Mouse (Mus musculus) kidney, postnatal 0 days (tissue): ENCODE data around the gene Nell2. TPM values are rescaled to one million over a fixed set of nuclear protein-coding genes. Genes with fewer than 3 reads are reported as not detected.

ENCODE experiments used
- ATAC-seq: fragments of 200-750 bp; cut with Nextera tagmentation; replicated peaks from 2 replicates; pipeline ENCODE4 v1.8.0; 2017; ENCODE audit warnings: low read depth, moderate number of reproducible peaks, moderate TSS enrichment, moderate library complexity; ENCODE audit not compliant: low FRiP score
- DNase-seq: peaks from one replicate; pipeline ENCODE4 v3.0.0-alpha.2; 2016; ENCODE audit warnings: low spot score
- H3K27ac ChIP-seq: fragments of 300-500 bp; sonication (generic); 2 replicates; pipeline ENCODE4 v1.5.1; 2014; ENCODE audit warnings: mild to moderate bottlenecking
- H3K27me3 ChIP-seq: fragments of 300-500 bp; sonication (generic); 2 replicates; pipeline ENCODE4 v1.6.1; 2014; ENCODE audit warnings: low read length, mixed read lengths; ENCODE audit not compliant: insufficient read depth
- H3K36me3 ChIP-seq: fragments of 300-500 bp; sonication (generic); 2 replicates; pipeline ENCODE4 v1.6.1; 2014; ENCODE audit warnings: low read length, mixed read lengths; ENCODE audit not compliant: insufficient read depth
- H3K4me1 ChIP-seq: fragments of 300-500 bp; sonication (generic); replicated peaks from 2 replicates; pipeline ENCODE4 v1.6.1; 2014; ENCODE audit warnings: antibody characterized with exemption, low read length, mixed read lengths; ENCODE audit not compliant: insufficient read depth
- H3K4me2 ChIP-seq: fragments of 300-500 bp; sonication (generic); 2 replicates; pipeline ENCODE4 v1.6.1; 2014; ENCODE audit warnings: mild to moderate bottlenecking, low read length, moderate library complexity, mixed read lengths
- H3K4me3 ChIP-seq: fragments of 300-500 bp; sonication (generic); replicated peaks from 2 replicates; pipeline ENCODE4 v1.5.1; 2014; ENCODE audit warnings: low read depth, low read length
- H3K9ac ChIP-seq: fragments of 300-500 bp; sonication (generic); 2 replicates; pipeline ENCODE4 v1.6.1; 2014; ENCODE audit warnings: low read depth, low read length
- H3K9me3 ChIP-seq: fragments of 300-500 bp; sonication (generic); replicated peaks from 2 replicates; pipeline ENCODE4 v1.6.1; 2016; ENCODE audit warnings: low read length, inconsistent platforms, mixed read lengths
- CTCF ChIP-seq: IDR thresholded peaks from 2 replicates; pipeline ENCODE4 v1.5.1; 2016; ENCODE audit warnings: antibody characterized with exemption, low read depth, mild to moderate bottlenecking, moderate library complexity
- WGBS: fragments of 180-500 bp; shearing (Covaris S2); extraction: QIAGEN DNeasy Blood & Tissue Kit; methylation state at CpG from one replicate; pipeline ENCODE4 v1.1.7; 2014; 5-methylcytosine and 5-hydroxymethylcytosine counted together
- polyA plus RNA-seq: library from polyadenylated mRNA; unstranded; fragments of >200 nt; fragmentation: Nextera tagmentation; extraction: Ambion mirVana; gene quantifications from 2 replicates; pipeline ENCODE4 v1.2.1, GENCODE M21; 2015

The Nell2 gene
- polyA plus RNA-seq, 1 experiment from 2014 or later, result 8.2 TPM

DNA sequence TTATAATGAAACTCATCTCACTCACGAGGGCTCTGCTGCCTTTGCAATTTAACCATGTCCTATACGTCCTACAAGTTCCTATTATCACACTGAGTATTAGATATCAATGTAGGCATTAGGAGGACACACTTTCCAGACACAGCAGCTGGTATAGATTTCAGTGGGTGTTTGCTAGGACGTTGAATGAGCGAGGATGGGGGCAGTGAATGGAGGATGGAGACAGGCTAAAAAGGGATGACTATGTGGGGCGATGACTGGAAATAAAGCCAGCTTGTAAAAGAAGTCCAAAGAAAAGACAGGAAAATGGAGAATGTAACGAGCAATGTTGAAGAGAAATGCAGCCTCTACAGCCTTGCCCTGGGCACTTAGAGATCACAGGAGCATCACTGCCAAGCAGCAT lies 14.3 kb upstream of the Nell2 start:
- Histone ChIP-seq H3K9ac (no peak overlapping the region), H3K4me1 (no peaks in the 10 kb centered on the region), H3K9me3 (no peaks in the 10 kb centered on the region), H3K27me3 (no peaks in the 10 kb centered on the region), H3K4me2 (no peak overlapping the region), H3K27ac (no peak overlapping the region), H3K4me3 (no peak overlapping the region), H3K36me3 (no peaks in the 10 kb centered on the region)
- TF ChIP-seq CTCF, result no peak
- ATAC-seq (no peak), DNase-seq (no peak)
- WGBS, result 66% methylated on average over 6 of the region's 6 CpGs

DNA sequence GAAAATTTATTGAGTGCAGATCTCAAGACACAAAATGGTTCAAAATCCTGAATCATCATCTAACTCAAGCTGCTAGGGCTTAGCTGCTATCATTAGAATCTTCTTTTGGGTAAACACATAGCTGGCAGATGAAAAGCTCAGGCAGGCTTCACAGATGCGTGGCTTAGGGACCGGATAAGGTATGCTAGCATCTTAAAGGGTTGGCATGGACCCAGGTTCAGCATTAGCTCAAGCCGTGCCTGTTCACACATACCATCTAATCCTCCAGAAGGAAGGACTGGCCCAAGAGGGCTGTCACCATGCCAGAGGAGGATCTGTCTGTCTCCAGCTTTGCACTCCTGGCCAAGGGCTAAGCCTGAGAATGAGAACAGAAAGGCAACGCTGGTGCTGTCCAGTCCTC lies 8.4 kb upstream of the Nell2 start:
- no peaks in the 10 kb centered on the region for H3K9me3 ChIP-seq
- H3K4me3 ChIP-seq, result no peak overlapping the region
- no peak for DNase-seq
- ATAC-seq, result no peak
- H3K36me3 ChIP-seq, result no peaks in the 10 kb centered on the region
- no peak overlapping the region for H3K4me2 ChIP-seq
- TF ChIP-seq CTCF, result no peak
- no peaks in the 10 kb centered on the region for H3K4me1 ChIP-seq
- no peaks in the 10 kb centered on the region for H3K27me3 ChIP-seq
- H3K9ac ChIP-seq, result no peak overlapping the region
- 77% methylated on average over 4 of the region's 4 CpGs for WGBS
- no peak overlapping the region for H3K27ac ChIP-seq

DNA sequence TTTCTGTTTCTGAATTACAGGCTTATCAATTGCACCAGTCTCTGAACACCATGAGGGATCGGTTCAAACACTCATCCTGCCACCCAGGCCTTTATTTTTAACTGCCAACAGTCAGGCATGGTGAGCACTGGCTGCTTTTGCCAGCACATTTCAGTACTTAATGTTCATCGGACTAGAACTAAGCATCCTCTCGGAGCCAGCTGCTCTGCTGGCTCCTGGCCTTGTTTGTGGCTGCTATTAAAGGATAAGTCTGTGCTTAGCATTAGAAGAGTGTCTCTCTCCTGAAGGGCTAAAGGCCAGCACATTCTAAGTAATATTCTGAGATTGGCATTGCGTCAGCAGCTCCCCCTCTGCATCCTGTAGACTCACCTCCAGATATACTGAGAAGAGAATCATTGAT lies 7.9 kb upstream of the Nell2 start:
- Histone ChIP-seq H3K36me3 (no peaks in the 10 kb centered on the region), H3K4me3 (no peak overlapping the region), H3K4me2 (no peak overlapping the region), H3K27ac (no peak overlapping the region), H3K4me1 (no peaks in the 10 kb centered on the region), H3K9ac (no peak overlapping the region), H3K27me3 (no peaks in the 10 kb centered on the region), H3K9me3 (no peaks in the 10 kb centered on the region)
- no peak for TF ChIP-seq CTCF
- no peak for ATAC-seq
- DNase-seq, result no peak
- 60% methylated on average over 4 of the region's 4 CpGs for WGBS

DNA sequence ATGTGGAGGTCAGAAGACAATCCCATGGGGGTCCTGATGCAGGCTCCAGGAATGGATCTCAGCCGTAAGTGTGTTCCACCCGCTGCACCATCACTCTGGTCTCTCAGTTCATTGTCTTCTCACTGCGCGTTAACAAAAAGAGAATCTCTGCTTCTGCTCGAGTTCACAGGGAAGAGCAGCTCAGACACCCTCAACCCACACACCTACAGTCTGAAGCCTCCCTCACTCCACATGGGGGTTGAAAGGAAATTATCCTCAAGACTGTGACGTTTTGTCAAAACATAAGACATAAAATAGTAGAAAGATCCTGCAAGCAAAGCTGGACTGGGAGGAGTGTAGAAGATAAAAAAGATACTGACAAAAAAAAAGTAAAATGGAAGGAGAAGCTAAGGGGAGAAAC lies 6.3 kb upstream of the Nell2 start:
- WGBS, result 75% methylated on average over 6 of the region's 6 CpGs

DNA sequence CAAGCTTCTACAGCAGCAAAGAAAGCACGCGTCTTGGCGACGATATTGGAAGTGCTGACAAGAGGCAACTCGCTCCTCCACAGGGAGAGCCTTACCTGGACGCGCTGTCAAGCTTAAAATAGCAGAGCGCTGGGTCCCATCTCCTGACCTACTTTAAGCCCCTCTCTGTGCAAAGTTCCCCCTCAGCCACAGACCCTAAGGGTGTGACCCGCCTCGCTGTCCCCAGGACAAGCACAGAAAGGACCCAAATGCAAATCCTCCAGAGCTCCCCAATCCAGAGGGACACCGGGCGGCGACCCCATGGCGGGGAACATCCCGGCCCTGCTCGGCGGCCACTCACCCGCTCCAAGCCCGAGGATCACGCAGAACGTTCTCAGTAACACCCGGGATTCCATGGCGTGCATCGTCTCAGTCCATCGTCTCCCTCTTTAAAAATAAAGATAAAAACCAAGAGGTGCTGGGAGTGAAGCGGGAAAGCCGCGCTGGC lies 855 bp downstream of the Nell2 start:
- Histone ChIP-seq H3K9me3 (no peaks in the 10 kb centered on the region; the same call in 1 of the 2 replicates), H3K4me3 (peak overlapping the region; percentile 50), H3K27me3 (peaks cover 21% of the 10 kb centered on the region), H3K4me2 (peak overlapping the region; percentile 92), H3K27ac (no peak overlapping the region), H3K9ac (no peak overlapping the region), H3K4me1 (no peaks in the 10 kb centered on the region), H3K36me3 (no peaks in the 10 kb centered on the region)
- ATAC-seq (no peak), DNase-seq (peak; percentile 3)
- WGBS, result under 1% methylated on average over 28 of the region's 28 CpGs
- TF ChIP-seq CTCF, result no peak

More for the DNA sequence above, 6.3 kb upstream of the Nell2 start:
- Histone ChIP-seq H3K27me3 (no peaks in the 10 kb centered on the region), H3K4me2 (no peak overlapping the region), H3K4me1 (no peaks in the 10 kb centered on the region), H3K9ac (no peak overlapping the region), H3K4me3 (no peak overlapping the region), H3K36me3 (no peaks in the 10 kb centered on the region), H3K27ac (no peak overlapping the region), H3K9me3 (no peaks in the 10 kb centered on the region)
- no peak for DNase-seq
- TF ChIP-seq CTCF, result no peak
- ATAC-seq, result no peak

DNA sequence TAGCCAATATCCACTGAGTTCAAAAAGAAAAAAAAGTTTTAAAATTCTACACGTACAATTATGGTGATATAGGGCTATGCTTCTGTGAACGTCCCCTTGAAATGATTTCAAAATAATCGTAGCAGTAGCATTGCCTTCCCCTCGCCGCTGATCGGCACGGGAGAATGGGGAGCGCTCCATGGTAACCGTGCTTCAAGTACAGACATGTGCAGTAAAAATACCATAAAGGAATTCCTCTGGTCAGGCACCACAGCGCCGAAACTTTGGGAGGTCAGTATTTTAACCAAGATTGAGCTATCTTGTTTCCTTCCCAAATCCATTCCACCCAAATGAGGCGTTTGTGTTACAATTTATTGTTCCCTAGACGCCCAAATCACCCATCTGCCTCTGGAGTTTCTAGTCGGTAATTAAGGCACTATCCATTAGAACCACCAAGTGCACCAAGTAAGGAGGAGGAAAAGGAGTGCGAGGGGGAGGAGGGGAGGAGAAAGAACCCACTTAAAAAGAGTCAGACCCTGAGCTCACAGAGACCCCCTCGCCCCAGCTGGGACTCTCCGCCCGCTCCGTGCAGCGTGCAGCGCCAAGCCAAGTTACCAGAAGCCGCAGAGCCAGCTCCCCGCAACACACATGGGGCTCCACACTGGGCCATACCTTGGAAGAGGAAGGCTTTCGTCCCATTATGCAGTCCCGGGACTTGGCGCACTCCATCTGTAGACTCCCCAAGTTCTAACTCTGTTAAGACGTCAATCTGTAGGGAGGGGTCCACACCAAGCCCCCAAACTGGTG lies 1.5 kb downstream of the Nell2 start:
- H3K4me3 ChIP-seq, result peak overlapping the region; percentile 50
- H3K9me3 ChIP-seq, result no peaks in the 10 kb centered on the region; the same call in 1 of the 2 replicates
- H3K27ac ChIP-seq, result no peak overlapping the region
- no peaks in the 10 kb centered on the region for H3K4me1 ChIP-seq
- DNase-seq, result peak; percentile 24
- ATAC-seq, result no peak
- no peak overlapping the region for H3K9ac ChIP-seq
- no peak for TF ChIP-seq CTCF
- H3K4me2 ChIP-seq, result peak overlapping the region; percentile 92
- H3K27me3 ChIP-seq, result peaks cover 21% of the 10 kb centered on the region
- 1% methylated on average over 27 of the region's 27 CpGs for WGBS
- H3K36me3 ChIP-seq, result no peaks in the 10 kb centered on the region

DNA sequence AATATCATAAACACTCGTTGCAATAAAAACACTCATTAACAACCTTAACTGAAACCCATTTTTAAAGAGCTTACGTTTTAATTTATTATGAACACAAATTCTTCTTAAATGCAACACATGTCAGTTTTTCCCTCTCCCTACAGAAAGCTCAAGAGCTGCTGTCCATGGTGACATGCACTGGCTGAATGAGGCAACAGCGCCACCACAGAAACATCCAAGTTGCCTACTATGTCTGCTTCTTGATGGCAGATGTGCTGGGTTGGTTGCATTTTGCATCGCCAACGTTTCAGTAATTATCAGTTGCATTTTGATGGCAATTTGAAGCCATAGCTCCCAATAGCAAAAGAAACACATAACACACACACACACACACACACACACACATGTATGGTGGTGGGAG lies 2.4 kb downstream of the Nell2 start:
- DNase-seq, result peak; percentile 70
- WGBS, result 11% methylated on average over 5 of the region's 5 CpGs
- Histone ChIP-seq H3K9ac (no peak overlapping the region), H3K4me3 (no peak overlapping the region), H3K27ac (no peak overlapping the region), H3K9me3 (no peaks in the 10 kb centered on the region; the same call in 1 of the 2 replicates), H3K36me3 (no peaks in the 10 kb centered on the region), H3K4me2 (no peak overlapping the region), H3K27me3 (peaks cover 21% of the 10 kb centered on the region), H3K4me1 (no peaks in the 10 kb centered on the region)
- no peak for ATAC-seq
- peak; percentile 70 for TF ChIP-seq CTCF
